Mouse (Mus musculus) gastrocnemius, postnatal 10 days (tissue): Measurements from ENCODE around the gene Med7. TPM values are rescaled to one million over a fixed set of nuclear protein-coding genes. Genes with fewer than 3 reads are reported as not detected.

Experiments
- total RNA-seq, 2 experiments: library from RNA; stranded (reverse); gene quantifications; 2 replicates each; pipeline ENCODE4 v1.2.3; 2021

Gene Med7
- total RNA-seq, 2 experiments from 2014 or later: 17.4 to 18.4 TPM

Other genes with a start within 250 kb of the Med7 start
- gene Fndc9, start 201.4 kb upstream of the Med7 start, total RNA-seq: not detected
- 1 to 10 TPM in 1 of 2 experiments, under 1 TPM in 1; 0.87 to 4.3 TPM for gene Cyfip2, start 124.1 kb upstream of the Med7 start, total RNA-seq
- under 1 TPM; 0.14 to 0.18 TPM for gene Itk, start 47.4 kb upstream of the Med7 start, total RNA-seq
- not detected for gene Fam71b, start 40.4 kb upstream of the Med7 start, total RNA-seq
- gene Havcr2, start 18.0 kb downstream of the Med7 start, total RNA-seq: under 1 TPM; 0.12 to 0.23 TPM
- not detected for gene Gm12169, start 87.3 kb downstream of the Med7 start, total RNA-seq
- gene BC053393, start 134.6 kb downstream of the Med7 start, total RNA-seq: not detected
- not detected for gene Dppa1, start 192.3 kb downstream of the Med7 start, total RNA-seq